Mouse (Mus musculus): ENCODE measurements around the gene Itpkb.

DNA sequence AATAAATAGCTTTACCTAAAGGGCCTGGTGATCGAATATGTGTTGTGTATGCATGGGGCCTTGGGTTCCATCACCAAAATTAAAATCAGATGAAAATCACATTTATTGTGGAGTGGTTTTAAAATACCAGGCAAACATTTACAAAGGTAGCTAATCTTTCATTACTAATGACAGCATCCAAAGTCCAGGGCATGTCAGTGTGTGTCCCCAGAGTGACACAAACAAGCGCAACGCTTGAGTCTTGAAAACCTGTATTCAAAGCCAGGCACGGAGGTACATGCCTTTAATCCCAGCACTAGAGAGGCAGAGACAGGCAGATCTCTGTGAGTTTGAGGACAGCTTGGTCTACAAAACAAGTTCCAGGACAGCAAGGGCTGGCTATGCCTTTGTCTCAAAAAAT is 30.6 kb upstream of the Itpkb start:
- TF ChIP-seq CTCF (IDR thresholded peaks at IDR 0.05; ENCODE audit: low read depth, low read length) (no peak), POLR2A (IDR thresholded peaks at IDR 0.05; ENCODE audit: borderline replicate concordance, low read depth, low read length) (no peak)
